Mouse (Mus musculus): ENCODE measurements around the gene Ccl19. TPM values are rescaled to one million over a fixed set of nuclear protein-coding genes. Genes with fewer than 3 reads are reported as not detected.

Gene Ccl19
- polyA plus RNA-seq (2017; shearing (Covaris generic)): not detected

DNA sequence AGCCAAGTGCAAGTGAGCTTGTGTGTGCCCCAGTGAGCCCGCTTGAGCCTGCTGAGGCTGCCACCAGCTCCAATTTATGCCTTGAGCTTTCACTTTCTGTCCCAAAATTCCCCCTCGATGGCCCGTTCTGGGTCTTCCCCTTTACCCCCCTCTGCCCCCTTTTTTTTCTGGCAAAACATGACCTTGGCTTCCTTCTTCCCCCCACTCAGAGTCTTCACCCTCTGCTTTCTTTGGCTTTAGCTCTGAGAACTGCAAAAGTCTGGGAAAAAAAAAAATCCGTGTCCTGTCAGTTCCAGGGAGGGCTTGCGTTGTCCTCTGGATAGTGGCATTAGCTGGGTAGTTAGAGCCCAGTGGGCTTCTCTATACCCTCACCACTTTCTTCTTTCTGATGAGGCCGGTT, at the start of gene Ccl19:
Gene Ccl19 (minus strand): TSS at position 101 of the 400 bp plus-strand sequence.

DNA sequence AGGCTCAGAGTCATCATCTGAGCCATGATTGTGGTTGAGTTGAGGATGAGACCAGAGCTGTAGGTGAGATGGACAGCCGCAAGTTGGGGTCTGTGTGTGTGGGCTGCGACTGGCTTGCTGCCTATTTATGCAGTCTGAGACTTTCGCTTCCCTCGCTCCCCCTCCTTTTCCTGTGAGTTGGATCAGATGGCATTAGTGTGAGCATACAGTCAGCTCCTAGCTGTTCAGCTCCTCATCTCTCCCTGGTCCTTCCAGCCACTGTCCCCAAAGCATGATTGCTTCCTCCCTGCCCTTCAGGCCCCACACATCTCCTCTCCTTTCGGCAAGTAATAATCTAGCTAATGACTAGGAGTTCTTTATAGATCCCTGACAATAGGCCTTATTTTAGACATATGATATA, 17.5 kb upstream of the Ccl19 start, which contains the start of gene Ccl21a:
Gene Ccl21a (minus strand): TSS at position 101 of the 400 bp plus-strand sequence.

DNA sequence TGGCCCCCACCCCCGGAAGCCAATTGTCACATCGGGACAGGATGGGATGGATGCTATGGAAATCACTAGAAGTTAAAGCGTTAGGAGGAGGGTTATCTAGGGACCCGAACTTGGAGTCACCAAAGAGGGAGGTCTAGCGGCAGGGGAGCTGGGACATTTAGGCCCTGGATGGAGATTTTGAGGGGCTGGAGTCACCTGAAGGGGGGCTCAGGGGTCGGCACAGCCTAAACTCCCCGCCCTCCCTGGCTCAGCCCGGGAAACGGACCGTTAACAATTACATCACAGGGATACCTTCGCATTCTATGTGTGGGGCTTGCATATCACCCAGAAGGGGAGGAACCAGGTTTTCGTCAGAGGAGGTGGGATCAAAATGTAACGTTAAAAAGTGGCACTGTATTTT, 21.1 kb downstream of the Ccl19 start, which contains the start of gene 4930578G10Rik:
Gene 4930578G10Rik (plus strand): TSS at position 301 of the 400 bp plus-strand sequence.

Other genes starting within 250 kb of the Ccl19 start
- not detected for gene Fam205a2, start 228.4 kb downstream of the Ccl19 start, polyA plus RNA-seq (2017; shearing (Covaris generic))
- not detected for gene Gm10591, start 144.4 kb downstream of the Ccl19 start, polyA plus RNA-seq (2017; shearing (Covaris generic))
- not detected for gene Gm2564, start 126.9 kb downstream of the Ccl19 start, polyA plus RNA-seq (2017; shearing (Covaris generic))
- not detected for gene Ccl27b, start 101.3 kb downstream of the Ccl19 start, polyA plus RNA-seq (2017; shearing (Covaris generic))
- gene Il11ra2, start 94.7 kb downstream of the Ccl19 start, polyA plus RNA-seq (2017; shearing (Covaris generic)): not detected
- gene 4930578G10Rik, start 21.0 kb downstream of the Ccl19 start, polyA plus RNA-seq (2017; shearing (Covaris generic)): not detected
- gene Ccl21a, start 17.4 kb upstream of the Ccl19 start, polyA plus RNA-seq (2017; shearing (Covaris generic)): not detected
- gene Fam205a1, start 97.3 kb upstream of the Ccl19 start, polyA plus RNA-seq (2017; shearing (Covaris generic)): not detected
- not detected for gene Gm12394, start 100.2 kb upstream of the Ccl19 start, polyA plus RNA-seq (2017; shearing (Covaris generic))
- gene Fam205c, start 117.7 kb upstream of the Ccl19 start, polyA plus RNA-seq (2017; shearing (Covaris generic)): not detected
- gene Phf24, start 160.1 kb upstream of the Ccl19 start, polyA plus RNA-seq (2017; shearing (Covaris generic)): not detected
- gene Dnajb5, start 193.2 kb upstream of the Ccl19 start, polyA plus RNA-seq (2017; shearing (Covaris generic)): 14.3 TPM
- gene 1700022I11Rik, start 213.0 kb upstream of the Ccl19 start, polyA plus RNA-seq (2017; shearing (Covaris generic)): 0.25 TPM
- 363 TPM for gene Vcp, start 243.9 kb upstream of the Ccl19 start, polyA plus RNA-seq (2017; shearing (Covaris generic))